Mouse (Mus musculus): ENCODE measurements around the gene Tom1l2. TPM values are rescaled to one million over a fixed set of nuclear protein-coding genes. Genes with fewer than 3 reads are reported as not detected.

Tom1l2 gene
- polyA plus RNA-seq, 1 experiment from 2014 or later = 3.6 TPM

DNA sequence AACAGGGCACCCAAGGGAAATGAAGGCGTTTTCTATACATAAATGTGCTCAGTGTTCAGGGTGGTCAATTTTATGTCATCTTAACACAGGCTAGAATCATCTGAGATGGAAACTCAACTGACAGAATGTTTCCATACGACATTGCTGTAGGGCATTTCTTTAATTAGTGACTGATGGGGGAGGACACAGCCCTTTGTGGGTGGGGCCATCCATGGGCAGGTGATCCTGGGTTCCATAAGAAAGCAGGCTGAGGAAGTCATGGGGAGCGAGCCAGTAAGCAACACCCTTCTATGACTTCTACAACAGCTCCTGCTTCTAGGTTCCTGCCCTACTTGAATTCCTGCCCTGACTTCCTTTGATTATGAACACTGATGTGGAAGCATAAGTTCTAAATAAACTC lies 54.9 kb downstream of the Tom1l2 start:
- Histone ChIP-seq H3K27me3 (ENCODE audit: insufficient read depth, low read length) (no peaks in the 10 kb centered on the region), H3K4me3 (ENCODE audit: low read depth, low read length) (no peak overlapping the region), H3K36me3 (replicated peaks; ENCODE audit: insufficient read depth, low read length) (no peaks in the 10 kb centered on the region), H3K4me1 (ENCODE audit: insufficient read depth) (peaks cover 15% of the 10 kb centered on the region), H3K9ac (replicated peaks) (no peak overlapping the region), H3K27ac (ENCODE audit: low read depth) (no peak overlapping the region), H3K9me3 (ENCODE audit: low read length) (no peaks in the 10 kb centered on the region), H3K4me2 (ENCODE audit: low read depth, low read length) (no peak overlapping the region)
- DNase-seq (no peak), ATAC-seq (no peak)
- TF ChIP-seq EP300 (IDR thresholded peaks at IDR 0.05; ENCODE audit: low read depth) (no peak), CTCF (IDR thresholded peaks at IDR 0.05; ENCODE audit: low read depth) (no peak)
- 76% methylated on average over 3 of the region's 3 CpGs for whole genome bisulfite sequencing (ENCODE audit: insufficient replicate concordance)

DNA sequence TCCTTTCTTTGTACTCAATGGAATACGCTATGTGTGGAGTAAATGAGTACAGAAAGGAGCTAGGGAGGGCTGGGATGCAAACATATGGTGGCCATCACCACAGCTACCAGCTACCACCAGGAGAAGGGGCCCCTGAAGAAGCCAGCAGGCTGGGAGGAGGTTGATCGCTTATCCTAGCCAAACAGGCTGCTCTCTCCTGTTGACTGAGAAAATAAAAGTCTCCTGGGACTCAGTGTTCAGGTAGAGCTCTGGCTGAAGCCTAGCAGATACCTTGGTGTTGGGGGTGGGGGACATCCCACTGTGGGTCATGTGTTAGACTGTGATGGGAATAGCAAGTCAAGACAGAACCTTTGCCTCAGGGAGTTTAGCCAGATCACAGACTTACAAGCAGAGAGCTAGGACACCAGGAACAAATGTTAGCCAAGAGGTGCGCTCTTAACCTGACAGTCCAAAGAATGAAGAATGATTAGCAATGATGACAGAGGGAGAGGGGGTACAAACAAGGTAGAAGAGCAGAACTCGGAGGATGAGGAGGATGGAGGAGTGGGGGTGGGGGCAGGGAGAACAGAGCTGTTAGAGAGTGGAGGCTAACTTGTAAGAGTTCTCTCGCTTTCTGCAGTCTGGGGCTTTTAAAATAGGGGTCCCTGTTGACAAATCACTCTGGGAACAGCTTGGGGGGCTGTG lies 57.9 kb downstream of the Tom1l2 start:
- ATAC-seq = peak; percentile 92
- no peak for TF ChIP-seq CTCF (IDR thresholded peaks at IDR 0.05; ENCODE audit: low read depth)
- peak; percentile 78 for TF ChIP-seq EP300 (IDR thresholded peaks at IDR 0.05; ENCODE audit: low read depth)
- H3K27ac ChIP-seq (ENCODE audit: low read depth) = peak overlapping the region; percentile 13; the same call in 1 of the 2 replicates
- no peaks in the 10 kb centered on the region; the same call in 1 of the 2 replicates for H3K4me1 ChIP-seq (ENCODE audit: insufficient read depth)
- 0 out of 2 replicates have a peak overlapping the region, but pooled peaks have one; percentile 16 for H3K9ac ChIP-seq (replicated peaks)
- no peaks in the 10 kb centered on the region for H3K27me3 ChIP-seq (ENCODE audit: insufficient read depth, low read length)
- no peak overlapping the region for H3K4me3 ChIP-seq (ENCODE audit: low read depth, low read length)
- no peaks in the 10 kb centered on the region for H3K9me3 ChIP-seq (ENCODE audit: low read length)
- WGBS (ENCODE audit: insufficient replicate concordance) = 57% methylated on average over 5 of the region's 5 CpGs
- peak; percentile 34 for DNase-seq
- H3K4me2 ChIP-seq (ENCODE audit: low read depth, low read length) = peak overlapping the region; percentile 11; the same call in 1 of the 2 replicates
- no peaks in the 10 kb centered on the region for H3K36me3 ChIP-seq (replicated peaks; ENCODE audit: insufficient read depth, low read length)

- Histone ChIP-seq H3K36me3 (replicated peaks; ENCODE audit: insufficient read depth, low read length) (no peaks in the 10 kb centered on the region), H3K27ac (ENCODE audit: low read depth) (peak overlapping the region; percentile 13; the same call in 1 of the 2 replicates), H3K4me2 (ENCODE audit: low read depth, low read length) (peak overlapping the region; percentile 11; the same call in 1 of the 2 replicates), H3K9ac (replicated peaks) (0 out of 2 replicates have a peak overlapping the region, but pooled peaks have one; percentile 16), H3K27me3 (ENCODE audit: insufficient read depth, low read length) (no peaks in the 10 kb centered on the region), H3K4me1 (ENCODE audit: insufficient read depth) (no peaks in the 10 kb centered on the region; the same call in 1 of the 2 replicates), H3K4me3 (ENCODE audit: low read depth, low read length) (no peak overlapping the region), H3K9me3 (ENCODE audit: low read length) (no peaks in the 10 kb centered on the region)
- ATAC-seq (no peak), DNase-seq (no peak)
- WGBS (ENCODE audit: insufficient replicate concordance) = 78% methylated on average over 6 of the region's 6 CpGs
- TF ChIP-seq EP300 (IDR thresholded peaks at IDR 0.05; ENCODE audit: low read depth) (no peak), CTCF (IDR thresholded peaks at IDR 0.05; ENCODE audit: low read depth) (no peak)
Observed at GRCm38 (mm10) chr11:60293683-60294629, 58.7 kb downstream of the Tom1l2 start.

DNA sequence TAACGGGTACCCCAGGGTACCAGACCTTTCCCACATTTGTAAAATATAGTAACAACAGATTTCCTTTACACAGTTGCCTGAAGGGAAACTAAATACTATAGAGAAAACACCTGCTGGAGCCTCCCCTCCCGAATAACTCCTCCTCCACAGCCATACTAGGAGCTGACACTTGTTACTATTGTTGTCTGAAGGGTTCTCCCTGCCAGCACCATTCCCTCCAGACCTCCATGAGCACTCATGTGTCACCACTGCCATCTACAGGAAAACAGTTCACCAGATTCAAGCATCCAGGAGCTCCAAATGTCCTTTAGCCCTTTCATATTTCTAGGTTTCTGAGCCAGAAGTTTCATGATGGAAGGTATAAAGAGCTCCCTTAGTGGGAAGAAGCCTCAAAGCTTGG lies 60.0 kb downstream of the Tom1l2 start:
- no peaks in the 10 kb centered on the region for H3K9me3 ChIP-seq (ENCODE audit: low read length)
- H3K4me1 ChIP-seq (ENCODE audit: insufficient read depth) = no peaks in the 10 kb centered on the region; the same call in 1 of the 2 replicates
- H3K27ac ChIP-seq (ENCODE audit: low read depth) = no peak overlapping the region
- WGBS (ENCODE audit: insufficient replicate concordance) = 44% methylated on average over 2 of the region's 2 CpGs
- peak; percentile 33 for DNase-seq
- no peak overlapping the region for H3K9ac ChIP-seq (replicated peaks)
- TF ChIP-seq EP300 (IDR thresholded peaks at IDR 0.05; ENCODE audit: low read depth) = no peak
- peak; percentile 78 for TF ChIP-seq CTCF (IDR thresholded peaks at IDR 0.05; ENCODE audit: low read depth)
- H3K27me3 ChIP-seq (ENCODE audit: insufficient read depth, low read length) = no peaks in the 10 kb centered on the region
- H3K4me2 ChIP-seq (ENCODE audit: low read depth, low read length) = no peak overlapping the region
- no peak for ATAC-seq
- no peaks in the 10 kb centered on the region for H3K36me3 ChIP-seq (replicated peaks; ENCODE audit: insufficient read depth, low read length)
- no peak overlapping the region for H3K4me3 ChIP-seq (ENCODE audit: low read depth, low read length)

- H3K9ac ChIP-seq (replicated peaks) = no peak overlapping the region
- DNase-seq = no peak
- no peaks in the 10 kb centered on the region for H3K27me3 ChIP-seq (ENCODE audit: insufficient read depth, low read length)
- H3K4me2 ChIP-seq (ENCODE audit: low read depth, low read length) = no peak overlapping the region
- no peak for ATAC-seq
- no peaks in the 10 kb centered on the region; the same call in 1 of the 2 replicates for H3K4me1 ChIP-seq (ENCODE audit: insufficient read depth)
- no peaks in the 10 kb centered on the region for H3K9me3 ChIP-seq (ENCODE audit: low read length)
- TF ChIP-seq CTCF (IDR thresholded peaks at IDR 0.05; ENCODE audit: low read depth) (no peak), EP300 (IDR thresholded peaks at IDR 0.05; ENCODE audit: low read depth) (no peak)
- H3K4me3 ChIP-seq (ENCODE audit: low read depth, low read length) = no peak overlapping the region
- H3K27ac ChIP-seq (ENCODE audit: low read depth) = no peak overlapping the region
- 71% methylated on average over 5 of the region's 5 CpGs for WGBS (ENCODE audit: insufficient replicate concordance)
- no peaks in the 10 kb centered on the region for H3K36me3 ChIP-seq (replicated peaks; ENCODE audit: insufficient read depth, low read length)
Observed at GRCm38 (mm10) chr11:60288980-60289379, 63.7 kb downstream of the Tom1l2 start.

DNA sequence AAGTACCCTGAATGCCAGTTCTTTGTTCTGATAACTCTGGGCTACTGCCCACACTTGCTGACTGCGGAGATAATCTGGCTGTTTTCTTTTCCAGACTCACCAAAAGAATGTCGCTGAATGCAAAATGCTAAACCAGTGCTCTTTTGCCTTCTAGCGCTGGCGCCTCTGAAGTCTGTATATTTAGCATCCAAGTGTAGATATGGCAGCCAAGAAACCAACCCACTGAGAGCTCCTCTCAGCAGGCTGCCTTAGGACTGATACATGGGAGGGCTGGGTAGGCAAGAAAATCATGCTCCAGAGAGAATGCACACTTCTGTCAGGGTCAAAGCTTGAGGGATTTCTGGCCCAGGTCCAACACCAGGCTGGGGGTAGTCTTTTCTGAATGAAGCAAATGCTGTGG lies 66.4 kb downstream of the Tom1l2 start:
- no peaks in the 10 kb centered on the region for H3K9me3 ChIP-seq (ENCODE audit: low read length)
- no peaks in the 10 kb centered on the region for H3K4me1 ChIP-seq (ENCODE audit: insufficient read depth)
- no peak for TF ChIP-seq CTCF (IDR thresholded peaks at IDR 0.05; ENCODE audit: low read depth)
- no peak for TF ChIP-seq EP300 (IDR thresholded peaks at IDR 0.05; ENCODE audit: low read depth)
- WGBS (ENCODE audit: insufficient replicate concordance) = 74% methylated on average over 4 of the region's 4 CpGs
- no peak overlapping the region for H3K27ac ChIP-seq (ENCODE audit: low read depth)
- no peak overlapping the region for H3K4me2 ChIP-seq (ENCODE audit: low read depth, low read length)
- no peaks in the 10 kb centered on the region for H3K36me3 ChIP-seq (replicated peaks; ENCODE audit: insufficient read depth, low read length)
- H3K9ac ChIP-seq (replicated peaks) = no peak overlapping the region
- DNase-seq = no peak
- H3K4me3 ChIP-seq (ENCODE audit: low read depth, low read length) = no peak overlapping the region
- no peaks in the 10 kb centered on the region for H3K27me3 ChIP-seq (ENCODE audit: insufficient read depth, low read length)
- ATAC-seq = no peak
